Mouse (Mus musculus) adrenal gland (tissue): ENCODE results near the gene Zeb2.

Source experiments
- intact Hi-C: fragments of 180-260 bp; cut with DNase I; formaldehyde crosslinking; loops from one replicate; pipeline ENCODE4 v1.15.1; 2025

The Zeb2 gene

GRCm38 (mm10) chr2:45112891-45113683 is 4.1 kb downstream of the Zeb2 start:
- intact Hi-C loops = loop anchor here (5.0 to 10.0 kb wide), 3 partner anchors 258 to 1046 kb away; no protein-coding TSS in a partner anchor

GRCm38 (mm10) chr2:45112021-45112747 is 5.0 kb downstream of the Zeb2 start:
- intact Hi-C loops = loop anchor here (5.0 to 10.0 kb wide), 3 partner anchors 257 to 1045 kb away; no protein-coding TSS in a partner anchor

GRCm38 (mm10) chr2:45111571-45111970 is 5.6 kb downstream of the Zeb2 start:
- intact Hi-C loops = loop anchor here (2.0 to 10.0 kb wide), 4 partner anchors 185 to 1044 kb away; partner anchors contain the start of gene Gtdc1

- intact Hi-C loops = loop anchor here (2.0 to 10.0 kb wide), 4 partner anchors 184 to 1044 kb away; partner anchors contain the start of gene Gtdc1
Measured at GRCm38 (mm10) chr2:45110757-45111411, 6.3 kb downstream of the Zeb2 start.

GRCm38 (mm10) chr2:45109951-45110756 is 7.0 kb downstream of the Zeb2 start:
- intact Hi-C loops = loop anchor here (2.0 to 10.0 kb wide), 5 partner anchors 53 to 1043 kb away; partner anchors contain the start of gene Gtdc1

GRCm38 (mm10) chr2:45109161-45109950 is 7.8 kb downstream of the Zeb2 start:
- intact Hi-C loops = loop anchor here (5.0 kb wide), 1 partner anchor 52 kb away; no protein-coding TSS in a partner anchor

GRCm38 (mm10) chr2:45108521-45109091 is 8.6 kb downstream of the Zeb2 start:
- intact Hi-C loops = loop anchor here (5.0 kb wide), 1 partner anchor 51 kb away; no protein-coding TSS in a partner anchor

GRCm38 (mm10) chr2:45107555-45107954 is 9.6 kb downstream of the Zeb2 start:
- intact Hi-C loops = loop anchor here (5.0 kb wide), 1 partner anchor 50 kb away; no protein-coding TSS in a partner anchor

- intact Hi-C loops = loop anchor here (5.0 kb wide), 1 partner anchor 49 kb away; no protein-coding TSS in a partner anchor
Measured at GRCm38 (mm10) chr2:45105922-45106851, 11.0 kb downstream of the Zeb2 start.

- intact Hi-C loops = loop anchor here (5.0 kb wide), 1 partner anchor 48 kb away; no protein-coding TSS in a partner anchor
Measured at GRCm38 (mm10) chr2:45105281-45105721, 11.9 kb downstream of the Zeb2 start.

- intact Hi-C loops = loop anchor here (5.0 kb wide), 2 partner anchors 47 to 72 kb away; no protein-coding TSS in a partner anchor
Measured at GRCm38 (mm10) chr2:45104511-45105055, 12.6 kb downstream of the Zeb2 start.

- intact Hi-C loops = loop anchor here (5.0 kb wide), 1 partner anchor 72 kb away; no protein-coding TSS in a partner anchor
Measured at GRCm38 (mm10) chr2:45104066-45104465, 13.1 kb downstream of the Zeb2 start.

GRCm38 (mm10) chr2:45103021-45103983 is 13.9 kb downstream of the Zeb2 start:
- intact Hi-C loops = loop anchor here (5.0 kb wide), 1 partner anchor 71 kb away; no protein-coding TSS in a partner anchor

- intact Hi-C loops = loop anchor here (5.0 kb wide), 1 partner anchor 70 kb away; no protein-coding TSS in a partner anchor
Measured at GRCm38 (mm10) chr2:45102191-45102638, 15.0 kb downstream of the Zeb2 start.

GRCm38 (mm10) chr2:45101586-45101985 is 15.6 kb downstream of the Zeb2 start:
- intact Hi-C loops = loop anchor here (5.0 kb wide), 1 partner anchor 69 kb away; no protein-coding TSS in a partner anchor

- intact Hi-C loops = loop anchor here (5.0 kb wide), 1 partner anchor 69 kb away; no protein-coding TSS in a partner anchor
Measured at GRCm38 (mm10) chr2:45101040-45101439, 16.2 kb downstream of the Zeb2 start.
